Mouse (Mus musculus): Measurements from ENCODE around the gene Abca3. TPM values are rescaled to one million over a fixed set of nuclear protein-coding genes. Genes with fewer than 3 reads are reported as not detected.

Gene Abca3
- polyA plus RNA-seq (2012; rRNA removed; ENCODE audit: low replicate concordance): 18.3 and 19.2 TPM in 2 replicates

GRCm38 (mm10) chr17:24351760-24352357 lies at the start of gene Abca3:
Gene Abca3 (plus strand): TSS chr17:24351950.

GRCm38 (mm10) chr17:24350926-24351759 lies 607 bp upstream of the Abca3 start, which contains the start of gene Abca17:
Gene Abca17 (minus strand): TSS chr17:24351068.

GRCm38 (mm10) chr17:24414230-24414976 lies 62.7 kb downstream of the Abca3 start, which contains the start of gene Rnps1:
Gene Rnps1 (plus strand): TSS chr17:24414565.

GRCm38 (mm10) chr17:24426471-24427169 lies 74.9 kb downstream of the Abca3 start, which contains the start of gene Eci1:
Gene Eci1 (plus strand): TSS chr17:24426641.

GRCm38 (mm10) chr17:24442632-24443155 lies 90.9 kb downstream of the Abca3 start, which contains the start of gene Dnase1l2:
Gene Dnase1l2 (minus strand): TSS chr17:24443105.

Other genes with a start within 250 kb of the Abca3 start
- 5.5 and 12.0 TPM in 2 replicates for gene Pdpk1, start 201.0 kb upstream of the Abca3 start, polyA plus RNA-seq (2012; rRNA removed; ENCODE audit: low replicate concordance)
- 109 and 237 TPM in 2 replicates for gene Amdhd2, start 188.2 kb upstream of the Abca3 start, polyA plus RNA-seq (2012; rRNA removed; ENCODE audit: low replicate concordance)
- gene Atp6v0c, start 182.2 kb upstream of the Abca3 start, polyA plus RNA-seq (2012; rRNA removed; ENCODE audit: low replicate concordance): 833 and 1,086 TPM in 2 replicates
- 13.4 and 31.3 TPM in 2 replicates for gene Tbc1d24, start 146.4 kb upstream of the Abca3 start, polyA plus RNA-seq (2012; rRNA removed; ENCODE audit: low replicate concordance)
- gene Ntn3, start 142.4 kb upstream of the Abca3 start, polyA plus RNA-seq (2012; rRNA removed; ENCODE audit: low replicate concordance): 1.5 and 1.6 TPM in 2 replicates
- 4.1 and 5.2 TPM in 2 replicates for gene Tedc2, start 131.1 kb upstream of the Abca3 start, polyA plus RNA-seq (2012; rRNA removed; ENCODE audit: low replicate concordance)
- gene Ccnf, start 100.5 kb upstream of the Abca3 start, polyA plus RNA-seq (2012; rRNA removed; ENCODE audit: low replicate concordance): 6.4 and 6.6 TPM in 2 replicates
- gene Abca17, start 882 bp upstream of the Abca3 start, polyA plus RNA-seq (2012; rRNA removed; ENCODE audit: low replicate concordance): not detected in 2 replicates
- 95.7 and 101 TPM in 2 replicates for gene Rnps1, start 62.6 kb downstream of the Abca3 start, polyA plus RNA-seq (2012; rRNA removed; ENCODE audit: low replicate concordance)
- 72.7 and 116 TPM in 2 replicates for gene Eci1, start 74.7 kb downstream of the Abca3 start, polyA plus RNA-seq (2012; rRNA removed; ENCODE audit: low replicate concordance)
- gene Dnase1l2, start 91.2 kb downstream of the Abca3 start, polyA plus RNA-seq (2012; rRNA removed; ENCODE audit: low replicate concordance): 2.5 and 3.1 TPM in 2 replicates
- 48.3 and 49.1 TPM in 2 replicates for gene E4f1, start 118.4 kb downstream of the Abca3 start, polyA plus RNA-seq (2012; rRNA removed; ENCODE audit: low replicate concordance)
- gene Pgp, start 118.4 kb downstream of the Abca3 start, polyA plus RNA-seq (2012; rRNA removed; ENCODE audit: low replicate concordance): 101 and 247 TPM in 2 replicates
- 3.2 and 4.5 TPM in 2 replicates for gene Bricd5, start 121.9 kb downstream of the Abca3 start, polyA plus RNA-seq (2012; rRNA removed; ENCODE audit: low replicate concordance)
- 33.9 and 46.6 TPM in 2 replicates for gene Mlst8, start 127.1 kb downstream of the Abca3 start, polyA plus RNA-seq (2012; rRNA removed; ENCODE audit: low replicate concordance)
- gene Caskin1, start 136.7 kb downstream of the Abca3 start, polyA plus RNA-seq (2012; rRNA removed; ENCODE audit: low replicate concordance): 0.62 and 1.0 TPM in 2 replicates
- gene Traf7, start 176.0 kb downstream of the Abca3 start, polyA plus RNA-seq (2012; rRNA removed; ENCODE audit: low replicate concordance): 119 and 120 TPM in 2 replicates
- gene Rab26, start 182.3 kb downstream of the Abca3 start, polyA plus RNA-seq (2012; rRNA removed; ENCODE audit: low replicate concordance): 0.20 and 1.8 TPM in 2 replicates
- gene Pkd1, start 197.9 kb downstream of the Abca3 start, polyA plus RNA-seq (2012; rRNA removed; ENCODE audit: low replicate concordance): 21.0 and 30.2 TPM in 2 replicates